Mouse (Mus musculus): ENCODE data around the gene Mef2c. TPM values are rescaled to one million over a fixed set of nuclear protein-coding genes. Genes with fewer than 3 reads are reported as not detected.

The Mef2c gene
- polyA plus RNA-seq, 1 experiment from 2014 or later, result 128 TPM

DNA sequence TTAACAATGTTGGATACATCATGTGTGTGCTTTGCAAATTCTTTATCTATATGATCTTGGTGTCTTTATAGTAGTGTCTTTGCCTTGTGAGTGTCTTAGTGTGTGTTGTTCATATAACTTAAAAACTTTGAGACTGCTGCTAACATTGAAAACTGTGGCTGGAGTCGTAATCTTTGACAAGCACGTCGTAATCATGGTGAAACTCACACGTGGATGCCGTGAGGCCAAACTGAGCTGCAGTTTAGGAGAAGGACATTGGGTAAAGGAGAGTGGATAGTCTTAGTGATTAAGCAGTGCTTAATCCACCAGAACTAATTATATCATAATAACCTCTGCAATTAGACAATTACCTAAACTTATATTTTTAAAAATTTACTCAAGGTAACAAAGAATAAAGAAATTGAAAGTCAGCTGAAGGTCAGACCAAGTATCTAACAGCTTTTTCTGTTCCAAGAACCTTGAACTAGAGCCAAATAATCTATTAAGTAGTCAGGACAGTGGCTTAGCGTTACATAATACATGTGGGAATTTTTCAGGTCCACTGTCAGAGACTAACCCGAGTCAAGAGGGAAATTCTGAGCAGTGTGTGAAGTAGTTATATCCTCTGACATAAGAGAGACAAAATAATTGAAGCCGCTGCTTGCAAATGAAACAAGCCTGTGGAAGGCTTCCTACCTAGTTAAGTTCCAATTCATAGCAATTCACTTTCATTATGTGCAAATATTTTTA, 70.2 kb downstream of the Mef2c start:
- Histone ChIP-seq H3K27ac (no peak overlapping the region), H3K9me3 (no peaks in the 10 kb centered on the region), H3K4me3 (no peak overlapping the region), H3K27me3 (no peaks in the 10 kb centered on the region), H3K4me1 (peaks cover 22% of the 10 kb centered on the region), H3K36me3 (no peaks in the 10 kb centered on the region; the same call in 1 of the 2 replicates), H3K9ac (no peak overlapping the region), H3K4me2 (replicated peaks) (no peak overlapping the region)
- 43% methylated on average over 8 of the region's 8 CpGs for WGBS
- ATAC-seq (ENCODE audit: low FRiP score, low read depth), result no peak

DNA sequence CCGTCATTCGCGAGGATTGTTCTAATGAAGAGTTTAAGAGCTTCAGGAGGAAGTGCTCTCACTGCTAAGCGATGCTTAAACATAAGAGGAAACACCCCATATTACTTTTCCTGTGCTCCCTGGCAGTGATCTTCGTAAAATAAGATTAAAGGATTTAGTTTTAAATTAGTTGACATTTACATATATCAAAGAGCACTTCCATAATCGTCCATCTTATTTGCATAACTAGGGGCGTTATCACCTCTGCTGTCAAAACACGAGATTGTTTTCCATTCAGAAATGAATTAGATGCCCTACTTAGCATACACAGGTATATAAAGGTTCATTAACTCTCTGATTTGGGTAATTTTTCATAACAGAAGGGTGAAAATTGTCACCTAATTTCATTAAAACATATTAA, 71.0 kb downstream of the Mef2c start:
- Histone ChIP-seq H3K27me3 (no peaks in the 10 kb centered on the region), H3K4me2 (replicated peaks) (no peak overlapping the region), H3K36me3 (no peaks in the 10 kb centered on the region; the same call in 1 of the 2 replicates), H3K9me3 (no peaks in the 10 kb centered on the region), H3K9ac (no peak overlapping the region), H3K4me1 (peaks cover 20% of the 10 kb centered on the region), H3K27ac (no peak overlapping the region), H3K4me3 (no peak overlapping the region)
- WGBS, result 54% methylated on average over 8 of the region's 8 CpGs
- ATAC-seq (ENCODE audit: low FRiP score, low read depth), result no peak

DNA sequence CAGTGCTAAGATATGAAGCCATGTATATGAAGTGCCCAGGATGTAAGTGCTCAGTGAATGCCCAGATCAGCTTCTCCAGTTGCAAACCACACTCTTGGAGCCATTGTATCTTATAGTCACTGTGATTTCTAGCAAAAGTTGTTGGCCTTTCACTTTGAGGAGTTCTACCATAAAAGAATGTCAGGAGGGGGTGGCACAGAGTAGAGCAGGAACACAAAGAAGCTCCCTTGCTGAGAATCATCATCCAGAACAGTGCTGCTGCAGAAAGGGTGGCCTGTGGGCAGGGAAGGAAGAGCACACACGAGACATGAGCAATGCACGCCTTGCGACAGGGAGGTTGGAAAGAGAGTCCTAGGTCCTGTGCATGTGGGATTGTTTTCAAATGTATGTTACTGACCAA, 75.6 kb downstream of the Mef2c start:
- H3K9me3 ChIP-seq, result no peaks in the 10 kb centered on the region
- no peaks in the 10 kb centered on the region; the same call in 1 of the 2 replicates for H3K36me3 ChIP-seq
- no peak overlapping the region for H3K4me3 ChIP-seq
- no peak for ATAC-seq (ENCODE audit: low FRiP score, low read depth)
- H3K4me2 ChIP-seq (replicated peaks), result no peak overlapping the region
- no peak overlapping the region for H3K9ac ChIP-seq
- no peak overlapping the region for H3K27ac ChIP-seq
- 87% methylated on average over 3 of the region's 3 CpGs for WGBS
- H3K27me3 ChIP-seq, result no peaks in the 10 kb centered on the region
- no peaks in the 10 kb centered on the region; the same call in 1 of the 2 replicates for H3K4me1 ChIP-seq

DNA sequence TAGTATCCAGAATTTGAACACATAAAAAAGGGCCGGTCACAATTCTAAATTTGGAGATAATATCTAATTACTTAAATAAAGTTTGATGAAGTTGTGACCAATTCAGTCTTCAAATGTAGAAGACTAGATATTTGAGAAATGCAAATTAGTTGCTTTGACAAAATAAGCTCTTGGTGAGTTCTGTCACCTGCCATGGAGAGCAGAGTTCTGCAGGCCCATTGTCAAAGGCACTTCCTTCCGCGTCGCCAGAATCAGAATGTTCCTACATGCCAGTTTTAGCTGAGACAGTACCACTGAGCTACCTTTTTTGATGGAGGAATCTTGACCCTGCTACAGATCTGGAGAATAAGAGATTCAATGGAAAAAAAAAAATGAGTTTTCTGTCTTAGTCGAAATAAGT, 77.0 kb downstream of the Mef2c start:
- WGBS, result 86% methylated on average over 5 of the region's 5 CpGs
- ATAC-seq (ENCODE audit: low FRiP score, low read depth), result no peak
- no peak overlapping the region for H3K27ac ChIP-seq

DNA sequence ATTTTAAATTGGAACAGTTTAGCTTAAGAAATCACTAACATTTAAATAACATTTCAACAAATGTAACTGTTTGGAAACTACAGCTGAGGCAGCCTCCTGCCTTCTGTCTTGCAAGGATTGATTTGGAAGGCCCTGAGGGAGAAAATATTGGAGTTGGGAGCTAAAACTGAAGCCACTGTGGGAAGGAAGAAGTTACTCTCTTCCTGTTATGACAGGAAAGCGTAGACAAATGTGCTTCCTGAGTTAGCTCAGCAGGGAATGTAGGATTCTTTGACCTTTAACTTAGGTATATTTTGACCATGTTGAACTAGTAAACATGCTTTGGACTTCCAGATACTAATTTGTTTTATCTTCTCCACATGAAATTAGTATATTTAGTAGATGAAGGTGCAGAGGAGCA, 78.7 kb downstream of the Mef2c start:
- no peak for ATAC-seq (ENCODE audit: low FRiP score, low read depth)
- no peaks in the 10 kb centered on the region for H3K27me3 ChIP-seq
- no peak overlapping the region for H3K27ac ChIP-seq
- no peak overlapping the region for H3K4me3 ChIP-seq
- H3K9ac ChIP-seq, result no peak overlapping the region
- no peaks in the 10 kb centered on the region for H3K9me3 ChIP-seq
- no peaks in the 10 kb centered on the region for H3K36me3 ChIP-seq
- 95% methylated on average over 1 of the region's 1 CpGs for WGBS
- H3K4me1 ChIP-seq, result no peaks in the 10 kb centered on the region
- H3K4me2 ChIP-seq (replicated peaks), result no peak overlapping the region

More for the DNA sequence above, 77.0 kb downstream of the Mef2c start:
- no peaks in the 10 kb centered on the region for H3K36me3 ChIP-seq
- no peak overlapping the region for H3K4me2 ChIP-seq (replicated peaks)
- H3K4me3 ChIP-seq, result no peak overlapping the region
- H3K4me1 ChIP-seq, result no peaks in the 10 kb centered on the region; the same call in 1 of the 2 replicates
- H3K9ac ChIP-seq, result no peak overlapping the region
- H3K27me3 ChIP-seq, result no peaks in the 10 kb centered on the region
- no peaks in the 10 kb centered on the region for H3K9me3 ChIP-seq

DNA sequence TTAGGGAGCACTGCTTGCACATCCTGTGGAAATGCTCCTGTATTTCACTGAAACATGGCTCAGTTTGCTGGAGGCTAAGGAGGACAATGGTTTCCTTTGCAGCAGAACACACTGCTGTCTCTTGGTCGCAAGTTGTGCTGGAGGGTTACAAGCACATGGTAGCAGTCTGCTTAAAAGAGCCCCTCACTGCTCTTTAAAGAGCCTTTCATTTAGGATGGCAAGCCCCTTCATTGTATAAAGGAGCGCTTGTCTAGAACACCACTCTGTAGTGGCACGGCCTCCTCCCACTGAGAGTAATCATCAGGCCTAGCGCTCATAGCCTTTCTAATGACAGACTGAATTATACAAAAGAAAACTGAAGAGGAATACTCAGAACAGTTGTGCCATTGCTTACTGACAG, 80.0 kb downstream of the Mef2c start:
- 75% methylated on average over 4 of the region's 4 CpGs for WGBS
- ATAC-seq (ENCODE audit: low FRiP score, low read depth), result no peak
- Histone ChIP-seq H3K4me1 (no peaks in the 10 kb centered on the region), H3K27ac (no peak overlapping the region), H3K9me3 (no peaks in the 10 kb centered on the region), H3K9ac (no peak overlapping the region), H3K4me3 (no peak overlapping the region), H3K27me3 (no peaks in the 10 kb centered on the region), H3K4me2 (replicated peaks) (no peak overlapping the region), H3K36me3 (no peaks in the 10 kb centered on the region)

DNA sequence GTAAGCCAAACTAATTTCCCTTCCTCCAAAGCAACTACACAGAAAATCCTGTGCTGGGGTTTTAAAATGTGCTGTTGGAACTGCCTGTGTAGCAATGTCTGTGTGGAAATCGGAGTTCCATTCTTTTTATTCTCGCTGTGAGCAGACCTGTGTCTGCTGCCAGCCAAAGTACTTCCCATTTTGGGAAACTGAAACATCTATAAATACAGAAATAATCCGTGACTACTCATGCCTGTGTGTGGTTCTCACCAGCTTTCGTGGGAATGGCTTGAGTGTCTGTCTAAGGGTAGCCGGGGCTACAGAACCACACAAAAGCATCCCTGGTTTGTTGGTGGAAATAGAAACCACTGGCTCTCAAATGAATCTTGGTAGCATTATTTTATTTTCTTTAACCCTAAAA, 81.5 kb downstream of the Mef2c start:
- H3K9ac ChIP-seq, result no peak overlapping the region
- H3K27ac ChIP-seq, result no peak overlapping the region
- no peaks in the 10 kb centered on the region for H3K4me1 ChIP-seq
- H3K4me3 ChIP-seq, result no peak overlapping the region
- no peak overlapping the region for H3K4me2 ChIP-seq (replicated peaks)
- no peak for ATAC-seq (ENCODE audit: low FRiP score, low read depth)
- H3K27me3 ChIP-seq, result no peaks in the 10 kb centered on the region
- H3K9me3 ChIP-seq, result no peaks in the 10 kb centered on the region
- no peaks in the 10 kb centered on the region for H3K36me3 ChIP-seq
- WGBS, result 74% methylated on average over 5 of the region's 5 CpGs

DNA sequence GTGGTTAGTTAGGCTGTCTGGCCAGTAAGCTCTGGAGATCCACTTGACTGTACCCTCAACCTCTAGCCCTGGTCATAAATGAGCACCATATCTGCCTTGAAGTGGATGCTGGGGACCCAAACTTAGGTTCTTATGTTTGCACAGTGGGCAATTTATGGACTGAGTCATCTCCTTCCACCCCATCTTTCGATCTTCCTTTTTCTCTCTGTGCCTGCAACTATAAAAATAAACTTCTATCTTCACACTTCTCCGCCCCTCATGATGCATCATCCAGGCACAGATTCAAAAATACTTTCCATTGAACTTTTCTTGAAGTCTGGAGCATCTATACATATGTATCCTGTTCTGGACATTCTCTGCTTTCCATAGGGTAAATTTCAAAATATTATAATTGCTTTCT, 84.4 kb downstream of the Mef2c start:
- Histone ChIP-seq H3K4me2 (replicated peaks) (no peak overlapping the region), H3K4me3 (no peak overlapping the region), H3K27ac (no peak overlapping the region), H3K4me1 (no peaks in the 10 kb centered on the region), H3K9ac (no peak overlapping the region), H3K27me3 (no peaks in the 10 kb centered on the region), H3K36me3 (peaks cover 6% of the 10 kb centered on the region), H3K9me3 (no peaks in the 10 kb centered on the region)
- 85% methylated on average over 2 of the region's 2 CpGs for WGBS
- ATAC-seq (ENCODE audit: low FRiP score, low read depth), result no peak

DNA sequence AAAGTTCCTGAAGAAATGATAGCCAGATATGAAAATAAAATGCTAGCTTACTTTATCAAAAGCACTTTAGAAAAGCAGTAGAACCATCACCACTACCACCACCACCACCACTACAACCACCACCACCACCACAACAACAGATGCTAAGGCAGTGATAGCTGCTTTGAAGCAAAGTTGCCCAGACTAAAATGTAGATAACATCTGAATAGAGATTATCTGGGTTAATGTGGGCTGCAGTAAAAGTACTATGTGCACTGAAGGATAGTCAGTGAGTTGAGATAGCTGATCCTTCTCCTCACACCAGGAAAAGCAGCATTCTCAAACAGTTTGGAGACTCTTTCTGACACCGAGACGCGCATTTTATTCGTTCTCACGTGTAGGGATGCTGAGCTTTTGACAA, 87.1 kb downstream of the Mef2c start:
- no peak overlapping the region for H3K9ac ChIP-seq
- H3K27me3 ChIP-seq, result no peaks in the 10 kb centered on the region
- H3K27ac ChIP-seq, result no peak overlapping the region
- 93% methylated on average over 5 of the region's 5 CpGs for WGBS
- ATAC-seq (ENCODE audit: low FRiP score, low read depth), result no peak
- H3K4me1 ChIP-seq, result peaks cover 3% of the 10 kb centered on the region; the same call in 1 of the 2 replicates
- H3K4me3 ChIP-seq, result no peak overlapping the region
- H3K4me2 ChIP-seq (replicated peaks), result no peak overlapping the region
- H3K9me3 ChIP-seq, result no peaks in the 10 kb centered on the region
- peaks cover 6% of the 10 kb centered on the region for H3K36me3 ChIP-seq

DNA sequence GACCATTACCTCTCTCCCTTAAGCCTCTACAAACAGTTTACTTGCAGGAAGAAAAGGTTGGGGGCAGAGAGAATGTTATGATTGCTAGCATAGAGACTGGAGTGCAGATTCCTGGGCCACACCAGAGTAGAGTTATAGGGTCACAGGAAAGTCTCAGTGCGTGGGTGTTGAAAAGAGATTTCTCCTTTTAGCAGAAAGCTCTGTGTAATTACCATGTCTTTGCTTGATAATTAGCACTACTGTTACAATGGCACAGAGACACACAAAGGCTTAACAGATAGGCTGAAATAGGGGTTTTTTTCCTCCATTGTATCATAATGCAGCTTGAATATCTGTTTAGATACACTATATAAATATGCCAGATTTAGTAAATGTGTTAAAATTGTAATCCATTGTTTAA, 91.6 kb downstream of the Mef2c start:
- Histone ChIP-seq H3K27ac (no peak overlapping the region), H3K4me3 (no peak overlapping the region), H3K9ac (no peak overlapping the region), H3K4me2 (replicated peaks) (no peak overlapping the region), H3K36me3 (peaks cover 6% of the 10 kb centered on the region), H3K9me3 (no peaks in the 10 kb centered on the region), H3K27me3 (no peaks in the 10 kb centered on the region), H3K4me1 (peaks cover 3% of the 10 kb centered on the region; the same call in 1 of the 2 replicates)
- ATAC-seq (ENCODE audit: low FRiP score, low read depth), result no peak
- 39% methylated on average over 1 of the region's 1 CpGs for WGBS

DNA sequence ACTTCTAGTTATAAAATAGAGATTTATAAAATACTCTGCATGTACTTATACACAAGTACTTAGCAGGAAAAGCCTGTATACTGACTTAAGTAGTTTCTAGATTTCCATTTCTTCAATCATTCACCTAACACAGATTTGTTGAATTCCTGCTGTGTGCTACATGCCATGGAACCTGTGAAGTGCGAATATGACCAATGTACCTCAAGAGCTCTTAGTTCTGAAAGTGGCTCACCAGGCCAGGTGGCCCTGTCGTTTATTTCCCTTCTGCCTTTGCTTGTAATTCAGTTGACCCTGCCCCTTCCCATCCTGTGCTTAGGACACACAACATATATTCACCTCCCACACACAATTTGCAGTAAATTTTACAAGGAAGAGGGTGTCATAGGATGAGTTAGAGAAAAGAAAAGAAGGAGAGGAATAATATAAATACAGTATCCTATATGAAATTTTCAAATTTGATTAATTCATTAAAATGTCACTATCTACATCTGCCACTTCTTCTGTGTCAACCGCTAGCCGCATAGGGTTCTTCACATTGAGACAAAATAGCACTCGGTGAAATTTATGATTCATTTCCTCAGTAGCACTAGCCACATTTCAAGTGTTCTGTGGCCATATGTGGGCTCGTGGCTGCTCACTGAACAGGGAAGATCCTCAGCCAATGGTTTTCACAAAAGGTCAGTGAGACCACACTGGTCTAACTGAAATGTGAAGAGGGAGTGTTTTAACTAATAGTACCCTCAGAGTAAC, 93.3 kb downstream of the Mef2c start:
- H3K4me3 ChIP-seq, result no peak overlapping the region
- no peaks in the 10 kb centered on the region for H3K9me3 ChIP-seq
- H3K27me3 ChIP-seq, result no peaks in the 10 kb centered on the region
- peaks cover 3% of the 10 kb centered on the region; the same call in 1 of the 2 replicates for H3K4me1 ChIP-seq
- no peak for ATAC-seq (ENCODE audit: low FRiP score, low read depth)
- no peak overlapping the region for H3K9ac ChIP-seq
- 81% methylated on average over 6 of the region's 6 CpGs for WGBS
- H3K27ac ChIP-seq, result no peak overlapping the region
- H3K4me2 ChIP-seq (replicated peaks), result no peak overlapping the region
- H3K36me3 ChIP-seq, result peaks cover 6% of the 10 kb centered on the region

DNA sequence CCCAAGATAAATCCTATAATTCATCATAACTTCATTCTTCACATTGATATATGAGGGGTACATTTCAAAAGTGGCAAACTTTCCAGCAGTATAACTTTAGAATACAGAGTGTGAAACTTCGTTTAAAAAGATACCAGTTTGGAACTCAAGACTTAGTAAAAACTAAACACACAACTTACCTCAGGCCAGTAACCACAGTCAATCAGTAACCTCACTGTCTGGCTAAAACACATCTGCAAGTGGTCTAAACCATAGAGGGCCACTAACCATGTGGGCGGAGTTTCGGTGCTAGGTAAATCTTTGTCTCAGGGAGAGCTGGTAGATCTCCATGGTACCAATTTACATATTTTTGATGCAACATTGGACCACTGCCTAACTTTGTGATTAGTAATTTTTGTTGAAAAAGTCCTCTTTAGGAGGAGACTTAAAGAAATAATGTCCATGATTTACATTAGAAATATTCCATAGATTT, 93.9 kb downstream of the Mef2c start:
- Histone ChIP-seq H3K9me3 (no peaks in the 10 kb centered on the region), H3K4me1 (peaks cover 3% of the 10 kb centered on the region; the same call in 1 of the 2 replicates), H3K36me3 (peaks cover 2% of the 10 kb centered on the region), H3K27ac (no peak overlapping the region), H3K4me3 (no peak overlapping the region), H3K9ac (no peak overlapping the region), H3K27me3 (no peaks in the 10 kb centered on the region), H3K4me2 (replicated peaks) (no peak overlapping the region)
- WGBS, result 89% methylated on average over 3 of the region's 3 CpGs
- no peak for ATAC-seq (ENCODE audit: low FRiP score, low read depth)
